Mouse (Mus musculus) heart, adult 2 months (tissue): ENCODE results near the gene Pbxip1. TPM values are rescaled to one million over a fixed set of nuclear protein-coding genes. Genes with fewer than 3 reads are reported as not detected.

Source experiments
- DNase-seq, 2 experiments: peaks; one replicate each; pipeline ENCODE4 v3.0.0; 2021
- H3K27ac ChIP-seq: fragments of 200-600 bp; 2 replicates; pipeline ENCODE4 v1.8.1; 2022
- H3K27me3 ChIP-seq: fragments of 200-500 bp; 2 replicates; pipeline ENCODE4 v1.6.1; 2012; ENCODE audit warnings: mild to moderate bottlenecking, low read length, inconsistent platforms, mixed read lengths; ENCODE audit not compliant: control insufficient read depth, insufficient read depth
- H3K36me3 ChIP-seq: fragments of 200-500 bp; 2 replicates; pipeline ENCODE4 v1.6.1; 2012; ENCODE audit warnings: low read length, inconsistent platforms; ENCODE audit not compliant: control insufficient read depth, insufficient read depth
- H3K4me1 ChIP-seq: fragments of 200-500 bp; 2 replicates; pipeline ENCODE4 v1.6.1; 2011; ENCODE audit warnings: low read length; ENCODE audit not compliant: control insufficient read depth, insufficient read depth
- H3K4me3 ChIP-seq: fragments of 200-600 bp; 2 replicates; pipeline ENCODE4 v1.8.1; 2022
- H3K79me2 ChIP-seq: fragments of 200-500 bp; replicated peaks from 2 replicates; pipeline ENCODE4 v1.6.1; 2012; ENCODE audit warnings: mild to moderate bottlenecking, inconsistent platforms, low read length, moderate library complexity, mixed read lengths; ENCODE audit not compliant: control insufficient read depth, insufficient read depth
- H3K9ac ChIP-seq: fragments of 200-500 bp; 2 replicates; pipeline ENCODE4 v1.6.1; 2012; ENCODE audit warnings: low read depth, mild to moderate bottlenecking, control low read depth, inconsistent platforms, low read length, mixed read lengths
- CTCF ChIP-seq: fragments of 200-600 bp; IDR thresholded peaks from 2 replicates; pipeline ENCODE4 v1.8.1; 2022; ENCODE audit warnings: antibody characterized with exemption, mild to moderate bottlenecking, moderate library complexity
- EP300 ChIP-seq: fragments of 200-500 bp; IDR thresholded peaks from 2 replicates; pipeline ENCODE4 v1.6.1; 2011; ENCODE audit warnings: low read depth, low read length, control low read depth; ENCODE audit not compliant: insufficient read depth
- POLR2A ChIP-seq: fragments of 200-500 bp; IDR thresholded peaks from 2 replicates; pipeline ENCODE4 v1.6.1; 2011; ENCODE audit warnings: mild to moderate bottlenecking, low read depth, low read length, control low read depth; ENCODE audit not compliant: insufficient read depth
- WGBS: fragments of 180-500 bp; shearing (Covaris S2); methylation state at CpG from one replicate; pipeline ENCODE4 v1.1.7; 2018; 5-methylcytosine and 5-hydroxymethylcytosine counted together
- intact Hi-C: fragments of 180-260 bp; cut with DNase I; formaldehyde crosslinking; loops from one replicate; pipeline ENCODE4 v1.15.1; 2025
- polyA plus RNA-seq: library from polyadenylated mRNA; depleted of rRNA; stranded (reverse); fragments of >200 nt; gene quantifications from 2 replicates; pipeline ENCODE4 v1.2.3, GENCODE M21; 2012
- total RNA-seq, 2 experiments: library from RNA; stranded (reverse); gene quantifications; 2 replicates each; pipeline ENCODE4 v1.2.3; 2021

Gene Pbxip1
- total and polyA plus RNA-seq, 3 experiments, result 55.7 to 67.5 (median 56.2) TPM

- Histone ChIP-seq H3K4me3 (no peak overlapping the region), H3K4me1 (peaks cover 8% of the 10 kb centered on the region), H3K9ac (no peak overlapping the region), H3K36me3 (no peaks in the 10 kb centered on the region), H3K79me2 (peaks cover 2% of the 10 kb centered on the region; the same call in 1 of the 2 replicates), H3K27me3 (no peaks in the 10 kb centered on the region), H3K27ac (no peak overlapping the region)
- TF ChIP-seq CTCF (no peak), EP300 (no peak), POLR2A (no peak)
- WGBS, result 22% methylated on average over 2 of the region's 2 CpGs
- DNase-seq, result no peak
- intact Hi-C loops, result no loop called here
Observed at GRCm38 (mm10) chr3:89417131-89417530, 19.4 kb upstream of the Pbxip1 start.

- Histone ChIP-seq H3K79me2 (peaks cover 2% of the 10 kb centered on the region; the same call in 1 of the 2 replicates), H3K36me3 (no peaks in the 10 kb centered on the region), H3K4me1 (peaks cover 8% of the 10 kb centered on the region), H3K4me3 (peak overlapping the region; percentile 88), H3K27me3 (no peaks in the 10 kb centered on the region), H3K9ac (no peak overlapping the region), H3K27ac (no peak overlapping the region; the same call in 1 of the 2 replicates)
- under 1% methylated on average over 20 of the region's 20 CpGs for WGBS
- TF ChIP-seq POLR2A (no peak), EP300 (no peak), CTCF (no peak)
- intact Hi-C loops, result loop anchor here (2.0 kb wide), 1 partner anchor 19 kb away; the partner anchor contains the start of gene Pbxip1
- DNase-seq, result no peak
Observed at GRCm38 (mm10) chr3:89417840-89418169, 18.7 kb upstream of the Pbxip1 start.

- peaks cover 2% of the 10 kb centered on the region; the same call in 1 of the 2 replicates for H3K79me2 ChIP-seq
- under 1% methylated on average over 39 of the region's 39 CpGs for WGBS
- intact Hi-C loops, result loop anchor here (2.0 kb wide), 1 partner anchor 18 kb away; the partner anchor contains the start of gene Pbxip1
- H3K27me3 ChIP-seq, result no peaks in the 10 kb centered on the region
- H3K4me1 ChIP-seq, result peaks cover 8% of the 10 kb centered on the region
- no peaks in the 10 kb centered on the region for H3K36me3 ChIP-seq
- H3K27ac ChIP-seq, result peak within 1 kb of the TSS; percentile 94
- no peak for TF ChIP-seq EP300
- peak; percentile 54; the same call in 1 of the 2 replicates for TF ChIP-seq POLR2A
- TF ChIP-seq CTCF, result peak; percentile 36
- DNase-seq, result peak; percentile 92 to 96
- peak within 1 kb of the TSS; percentile 48 for H3K9ac ChIP-seq
- H3K4me3 ChIP-seq, result peak within 1 kb of the TSS; percentile 88
Observed at GRCm38 (mm10) chr3:89418170-89418860, 18.2 kb upstream of the Pbxip1 start, which contains the start of the genes Cks1b and Shc1. Gene Cks1b, minus strand, starts transcription at chr3:89418383. Gene Shc1, plus strand, starts transcription at chr3:89418443.

GRCm38 (mm10) chr3:89418861-89419250, 17.6 kb upstream of the Pbxip1 start:
- DNase-seq, result peak; percentile 82 to 83
- Histone ChIP-seq H3K4me1 (peaks cover 8% of the 10 kb centered on the region), H3K79me2 (peaks cover 2% of the 10 kb centered on the region; the same call in 1 of the 2 replicates), H3K4me3 (peak overlapping the region; percentile 88), H3K27me3 (no peaks in the 10 kb centered on the region), H3K27ac (peak overlapping the region; percentile 94), H3K36me3 (no peaks in the 10 kb centered on the region), H3K9ac (peak overlapping the region; percentile 48)
- intact Hi-C loops, result loop anchor here (2.0 kb wide), 1 partner anchor 18 kb away; the partner anchor contains the start of gene Pbxip1
- TF ChIP-seq CTCF (no peak), POLR2A (peak; percentile 89), EP300 (0 out of 2 replicates have a peak, but pooled peaks have one; percentile 22)
- under 1% methylated on average over 16 of the region's 16 CpGs for WGBS

GRCm38 (mm10) chr3:89419571-89419970, 16.9 kb upstream of the Pbxip1 start:
- Histone ChIP-seq H3K79me2 (peaks cover 2% of the 10 kb centered on the region; the same call in 1 of the 2 replicates), H3K27me3 (no peaks in the 10 kb centered on the region), H3K4me1 (peaks cover 8% of the 10 kb centered on the region), H3K4me3 (peak overlapping the region; percentile 88), H3K36me3 (no peaks in the 10 kb centered on the region), H3K9ac (peak overlapping the region; percentile 48), H3K27ac (peak overlapping the region; percentile 94)
- intact Hi-C loops, result loop anchor here (2.0 kb wide), 1 partner anchor 17 kb away; the partner anchor contains the start of gene Pbxip1
- TF ChIP-seq CTCF (no peak), EP300 (peak; percentile 63; the same call in 1 of the 2 replicates), POLR2A (peak; percentile 55)
- DNase-seq, result peak; percentile 74 to 76
- WGBS, result 4% methylated on average over 9 of the region's 9 CpGs
